Mouse (Mus musculus) lung, embryonic 16.5 days (tissue): ENCODE measurements around the gene Rufy3. TPM values are rescaled to one million over a fixed set of nuclear protein-coding genes. Genes with fewer than 3 reads are reported as not detected.

Experiments
- ATAC-seq: fragments of 200-750 bp; cut with Nextera tagmentation; 2 replicates; pipeline ENCODE4 v1.8.0; 2017; ENCODE audit warnings: low read depth, mild to moderate bottlenecking, moderate library complexity
- H3K27ac ChIP-seq: fragments of 300-500 bp; sonication (generic); 2 replicates; pipeline ENCODE4 v1.5.1; 2014; ENCODE audit warnings: mild to moderate bottlenecking, control low read depth, low read length
- H3K27me3 ChIP-seq: fragments of 300-500 bp; sonication (generic); 2 replicates; pipeline ENCODE4 v1.6.1; 2014; ENCODE audit warnings: low read depth, low read length, mixed read lengths; ENCODE audit not compliant: control insufficient read depth, insufficient read depth
- H3K36me3 ChIP-seq: fragments of 300-500 bp; sonication (generic); 2 replicates; pipeline ENCODE4 v1.6.1; 2014; ENCODE audit warnings: low read length; ENCODE audit not compliant: control insufficient read depth, insufficient read depth
- H3K4me1 ChIP-seq: fragments of 300-500 bp; sonication (generic); replicated peaks from 2 replicates; pipeline ENCODE4 v1.6.1; 2014; ENCODE audit warnings: low read length, mixed read lengths; ENCODE audit not compliant: control insufficient read depth, insufficient read depth
- H3K4me2 ChIP-seq: fragments of 300-500 bp; sonication (generic); 2 replicates; pipeline ENCODE4 v1.6.1; 2014; ENCODE audit warnings: low read depth, low read length, control low read depth
- H3K4me3 ChIP-seq: fragments of 300-500 bp; sonication (generic); 2 replicates; pipeline ENCODE4 v1.5.1; 2014; ENCODE audit warnings: mild to moderate bottlenecking, low read length, control low read depth
- H3K9ac ChIP-seq: fragments of 300-500 bp; sonication (generic); 2 replicates; pipeline ENCODE4 v1.6.1; 2014; ENCODE audit warnings: low read length, control low read depth
- H3K9me3 ChIP-seq: fragments of 300-500 bp; sonication (generic); 2 replicates; pipeline ENCODE4 v1.6.1; 2016; ENCODE audit warnings: low read length; ENCODE audit not compliant: control insufficient read depth
- WGBS: fragments of 180-500 bp; shearing (Covaris S2); extraction: QIAGEN DNeasy Blood & Tissue Kit; methylation state at CpG from one replicate; pipeline ENCODE4 v1.1.7; 2014; 5-methylcytosine and 5-hydroxymethylcytosine counted together
- polyA plus RNA-seq: library from polyadenylated mRNA; unstranded; fragments of >200 nt; fragmentation: Nextera tagmentation; extraction: Ambion mirVana; gene quantifications from 2 replicates; pipeline ENCODE4 v1.2.1, GENCODE M21; 2015

Gene Rufy3
- polyA plus RNA-seq, 1 experiment from 2014 or later = 9.1 TPM

GRCm38 (mm10) chr5:88553271-88554085 is 11.4 kb upstream of the Rufy3 start:
- peak; percentile 73 for ATAC-seq
- 7% methylated on average over 29 of the region's 29 CpGs for WGBS

GRCm38 (mm10) chr5:88554086-88554886 is 10.6 kb upstream of the Rufy3 start, which contains the start of gene Utp3:
Gene Utp3, plus strand, starts transcription at chr5:88554462.
- Histone ChIP-seq H3K27me3 (no peaks in the 10 kb centered on the region), H3K9ac (peak within 1 kb of the TSS; percentile 95), H3K27ac (peak within 1 kb of the TSS; percentile 96), H3K36me3 (peaks cover 2% of the 10 kb centered on the region), H3K4me3 (peak within 1 kb of the TSS; percentile 91), H3K9me3 (no peaks in the 10 kb centered on the region), H3K4me1 (peaks cover 18% of the 10 kb centered on the region), H3K4me2 (peak within 1 kb of the TSS; percentile 92)
- under 1% methylated on average over 75 of the region's 76 CpGs for WGBS
- ATAC-seq = peak; percentile 96

More at GRCm38 (mm10) chr5:88553271-88554085, 11.4 kb upstream of the Rufy3 start:
- Histone ChIP-seq H3K27ac (peak overlapping the region; percentile 96), H3K9me3 (no peaks in the 10 kb centered on the region), H3K4me1 (peaks cover 18% of the 10 kb centered on the region), H3K36me3 (peaks cover 2% of the 10 kb centered on the region), H3K27me3 (no peaks in the 10 kb centered on the region), H3K4me3 (peak overlapping the region; percentile 91), H3K4me2 (peak overlapping the region; percentile 65), H3K9ac (peak overlapping the region; percentile 78)

GRCm38 (mm10) chr5:88558991-88559390 is 5.8 kb upstream of the Rufy3 start:
- no peaks in the 10 kb centered on the region for H3K9me3 ChIP-seq
- H3K27ac ChIP-seq = no peak overlapping the region
- peaks cover 16% of the 10 kb centered on the region for H3K4me1 ChIP-seq
- peaks cover 2% of the 10 kb centered on the region for H3K36me3 ChIP-seq
- H3K9ac ChIP-seq = no peak overlapping the region
- 22% methylated on average over 1 of the region's 1 CpGs for WGBS
- no peak overlapping the region for H3K4me2 ChIP-seq
- no peak overlapping the region for H3K4me3 ChIP-seq
- no peaks in the 10 kb centered on the region for H3K27me3 ChIP-seq
- no peak for ATAC-seq

- ATAC-seq = no peak
- no peaks in the 10 kb centered on the region for H3K27me3 ChIP-seq
- no peak overlapping the region for H3K9ac ChIP-seq
- peaks cover 5% of the 10 kb centered on the region; the same call in 1 of the 2 replicates for H3K4me1 ChIP-seq
- no peak overlapping the region for H3K4me3 ChIP-seq
- WGBS = 85% methylated on average over 9 of the region's 9 CpGs
- no peak overlapping the region for H3K27ac ChIP-seq
- no peaks in the 10 kb centered on the region for H3K36me3 ChIP-seq
- no peaks in the 10 kb centered on the region for H3K9me3 ChIP-seq
- H3K4me2 ChIP-seq = no peak overlapping the region
Measured at GRCm38 (mm10) chr5:88561080-88561814, 3.6 kb upstream of the Rufy3 start.

- ATAC-seq = no peak
- Histone ChIP-seq H3K9me3 (no peaks in the 10 kb centered on the region), H3K36me3 (no peaks in the 10 kb centered on the region), H3K27me3 (no peaks in the 10 kb centered on the region), H3K4me2 (no peak overlapping the region), H3K4me3 (no peak overlapping the region), H3K4me1 (peaks cover 6% of the 10 kb centered on the region; the same call in 1 of the 2 replicates), H3K9ac (no peak overlapping the region), H3K27ac (no peak overlapping the region)
- 57% methylated on average over 8 of the region's 8 CpGs for WGBS
Measured at GRCm38 (mm10) chr5:88562863-88563780, 1.7 kb upstream of the Rufy3 start.

- peak overlapping the region; percentile 92 for H3K27ac ChIP-seq
- H3K9me3 ChIP-seq = no peaks in the 10 kb centered on the region
- no peaks in the 10 kb centered on the region; the same call in 1 of the 2 replicates for H3K36me3 ChIP-seq
- 0% methylated on average over 52 of the region's 119 CpGs for WGBS
- peak overlapping the region; percentile 84 for H3K9ac ChIP-seq
- peaks cover 6% of the 10 kb centered on the region; the same call in 1 of the 2 replicates for H3K4me1 ChIP-seq
- H3K4me3 ChIP-seq = peak overlapping the region; percentile 87
- no peaks in the 10 kb centered on the region for H3K27me3 ChIP-seq
- peak overlapping the region; percentile 68 for H3K4me2 ChIP-seq
- peak; percentile 86 for ATAC-seq
Measured at GRCm38 (mm10) chr5:88565148-88566033, 551 bp downstream of the Rufy3 start.

GRCm38 (mm10) chr5:88566034-88566841 is 1.4 kb downstream of the Rufy3 start:
- peaks cover 6% of the 10 kb centered on the region; the same call in 1 of the 2 replicates for H3K4me1 ChIP-seq
- peak overlapping the region; percentile 68 for H3K4me2 ChIP-seq
- ATAC-seq = no peak; the same call in 1 of the 2 replicates
- peak overlapping the region; percentile 92 for H3K27ac ChIP-seq
- no peaks in the 10 kb centered on the region for H3K27me3 ChIP-seq
- H3K9me3 ChIP-seq = no peaks in the 10 kb centered on the region
- peaks cover 3% of the 10 kb centered on the region; the same call in 1 of the 2 replicates for H3K36me3 ChIP-seq
- peak overlapping the region; percentile 84 for H3K9ac ChIP-seq
- WGBS = 2% methylated on average over 14 of the region's 14 CpGs
- peak overlapping the region; percentile 87 for H3K4me3 ChIP-seq
